Mouse (Mus musculus) kidney, adult 8-10 months (tissue): ENCODE results near the gene Gm8267.
"Not testable (repeated sequence)": the region's sequence is repeated elsewhere in the genome, so short reads cannot be mapped to it uniquely, and the experiment has no call there.

ENCODE experiments used
- DNase-seq, 2 experiments: peaks; one replicate each; pipeline ENCODE4 v3.0.0; 2022

Gm8267 gene

DNA sequence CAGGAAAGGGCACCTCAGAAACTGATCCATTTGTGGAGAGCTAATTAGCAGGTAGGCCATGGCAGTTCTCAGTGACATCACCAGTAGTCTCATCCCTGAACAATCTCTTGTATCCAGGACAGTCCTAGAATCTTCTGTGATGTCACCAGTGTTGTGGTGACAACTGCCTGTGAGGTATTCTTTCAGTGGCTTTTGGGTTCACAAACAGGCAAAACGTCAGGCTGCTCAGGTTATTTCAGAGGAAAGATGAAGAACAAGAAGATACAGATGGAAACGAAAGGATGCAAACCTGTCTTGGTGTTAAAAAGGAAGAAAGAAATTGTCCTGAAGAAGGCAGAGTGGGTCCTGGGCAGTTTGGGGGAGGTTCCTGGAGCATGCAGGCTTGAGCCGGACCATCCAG is at the start of gene Gm8267:
TSS of gene Gm8267 (minus strand) at position 101 of the 400 bp plus-strand sequence.
- DNase-seq = no peak

DNA sequence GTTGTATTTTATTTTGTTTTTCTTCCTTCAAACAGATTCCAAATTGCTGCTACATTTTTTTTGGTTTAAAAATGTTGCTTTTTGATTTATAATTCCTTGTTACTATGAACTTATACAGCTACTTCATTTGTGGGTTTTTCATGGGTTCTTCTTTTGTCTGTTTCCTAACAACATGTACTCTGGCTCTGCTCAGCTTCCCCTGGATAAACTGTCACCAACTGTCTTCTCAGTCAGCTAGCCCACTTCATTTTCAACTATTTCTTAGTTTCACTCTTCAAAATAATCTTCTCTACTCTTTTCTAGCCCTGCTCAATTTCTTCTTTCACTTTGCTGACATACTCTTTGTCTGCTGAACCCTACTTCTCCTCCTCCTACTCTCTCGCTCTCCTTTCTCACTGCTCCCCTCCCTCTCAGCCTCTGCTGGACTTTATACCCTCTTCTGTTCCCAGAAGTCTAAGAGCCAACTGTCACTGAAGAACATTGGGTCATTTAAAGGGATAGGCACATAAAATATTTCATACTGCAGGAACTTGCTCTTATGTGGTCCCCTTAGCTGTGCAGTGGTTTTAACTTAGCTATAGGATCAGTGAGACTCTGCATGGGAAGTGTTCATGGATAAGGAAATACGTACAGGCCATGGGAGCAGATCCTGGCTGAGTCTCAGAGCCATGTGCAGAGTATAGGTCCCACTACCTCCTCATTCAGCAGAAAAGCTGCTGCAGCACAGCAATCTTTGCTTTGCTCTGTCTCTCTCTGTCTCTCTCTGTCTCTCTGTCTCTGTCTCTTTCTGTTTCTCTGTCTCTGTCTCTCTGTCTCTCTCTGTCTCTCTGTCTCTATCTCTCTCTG is 39.6 kb upstream of the Gm8267 start:
- DNase-seq = peak; percentile 50 to 58

DNA sequence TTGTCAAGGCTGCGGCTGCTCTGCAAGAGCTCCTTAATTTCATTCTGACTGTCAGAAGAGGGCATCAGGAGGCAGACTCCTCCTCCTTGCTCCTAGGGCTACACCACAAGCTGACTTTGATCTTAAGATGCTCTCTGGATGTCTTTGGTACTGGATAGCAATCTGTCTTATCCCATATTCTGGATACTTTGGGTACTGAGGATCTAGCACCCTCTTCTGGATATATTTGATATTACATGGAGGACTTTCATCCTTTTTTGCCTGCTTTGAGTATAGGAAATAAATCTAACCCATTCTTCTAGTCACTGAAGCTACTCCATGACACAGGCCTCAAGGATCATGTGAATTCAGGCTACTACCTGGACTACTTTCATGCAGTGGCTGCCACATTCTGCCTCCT is 7.4 kb downstream of the Gm8267 start:
- not testable (repeated sequence) for DNase-seq

DNA sequence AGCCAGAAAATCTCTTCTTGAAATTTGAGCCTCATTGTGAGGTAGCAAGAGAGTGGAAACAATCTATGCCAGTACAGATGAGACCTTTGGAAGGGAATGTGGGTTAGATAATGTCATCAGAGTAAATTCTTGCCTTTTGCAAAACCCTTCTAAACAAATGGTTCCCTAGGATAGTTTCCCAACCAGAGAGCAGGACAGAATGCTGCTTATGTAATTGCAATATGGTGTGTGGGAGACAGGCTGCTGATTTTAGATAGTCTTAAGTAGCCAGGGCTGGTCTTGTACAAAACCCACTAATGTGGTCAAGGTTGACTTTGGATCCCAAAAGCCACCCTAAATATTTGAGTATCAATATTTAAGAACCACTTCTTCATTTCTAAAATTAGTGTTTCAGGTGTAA is 19.4 kb downstream of the Gm8267 start:
- DNase-seq = not testable (repeated sequence)

DNA sequence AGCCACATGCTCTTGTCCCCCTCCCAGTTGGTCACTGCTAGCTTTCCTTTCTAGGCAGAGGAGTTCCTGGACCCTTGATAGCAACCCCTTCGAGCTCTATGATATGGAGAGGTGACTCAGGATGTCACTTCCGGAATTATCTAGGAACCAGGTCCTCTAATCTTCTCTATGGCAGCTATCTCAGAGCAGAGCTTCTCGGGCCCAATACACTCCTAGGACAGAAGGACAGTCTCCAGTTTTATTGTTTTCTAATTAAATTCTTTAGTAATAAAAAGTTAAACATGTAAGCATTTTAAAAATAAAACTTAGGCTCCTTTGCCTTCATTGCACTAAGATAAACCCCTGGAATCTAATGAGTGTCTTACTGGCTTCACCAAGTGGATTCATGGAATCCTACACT is 43.8 kb downstream of the Gm8267 start, which contains the start of gene Gm8257:
TSS of gene Gm8257 (minus strand) at position 101 of the 400 bp plus-strand sequence.
- DNase-seq = not testable (repeated sequence)
